Mouse (Mus musculus): ENCODE data around the gene Eps8l2. TPM values are rescaled to one million over a fixed set of nuclear protein-coding genes. Genes with fewer than 3 reads are reported as not detected.
A peak's percentile ranks its signal among the peaks of the same experiment; 100 is the strongest.

Gene Eps8l2
- polyA plus RNA-seq, 1 experiment from 2014 or later = 1.4 TPM

DNA sequence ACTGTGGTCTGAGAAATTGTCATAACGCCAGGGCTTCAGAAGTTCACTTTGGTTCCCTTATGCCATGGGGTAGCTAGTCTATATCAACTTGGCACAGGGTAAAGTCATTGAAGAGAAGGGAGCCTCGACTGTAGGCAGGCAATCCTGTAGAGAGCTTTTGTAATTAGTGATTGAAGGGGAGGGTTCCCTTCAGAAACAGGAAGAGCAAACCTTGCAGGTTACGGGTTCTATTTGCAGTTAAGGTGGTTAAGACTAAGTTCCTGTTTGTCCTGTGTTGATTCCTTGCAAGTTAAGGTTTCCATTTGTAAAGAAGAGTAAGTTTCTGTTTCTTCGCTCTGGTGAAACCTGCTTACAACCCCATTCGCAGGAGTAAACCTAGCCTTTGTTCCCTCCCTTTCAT is 31.2 kb downstream of the Eps8l2 start:
- H3K27me3 ChIP-seq (replicated peaks) = peaks cover 8% of the 10 kb centered on the region
- H3K36me3 ChIP-seq = no peaks in the 10 kb centered on the region
- no peaks in the 10 kb centered on the region for H3K4me1 ChIP-seq
- H3K27ac ChIP-seq (replicated peaks) = no peak overlapping the region
- 65% methylated on average over 5 of the region's 5 CpGs for WGBS
- H3K4me2 ChIP-seq = no peak overlapping the region
- no peak for ATAC-seq (ENCODE audit: extremely low read depth, insufficient number of reproducible peaks, low FRiP score, low TSS enrichment)
- H3K4me3 ChIP-seq = no peak overlapping the region
- H3K9ac ChIP-seq = no peak overlapping the region
- H3K9me3 ChIP-seq = no peaks in the 10 kb centered on the region

GRCm38 (mm10) chr7:141371942-141372595 is 33.4 kb downstream of the Eps8l2 start:
- Histone ChIP-seq H3K4me3 (no peak overlapping the region), H3K27ac (replicated peaks) (no peak overlapping the region), H3K4me2 (no peak overlapping the region), H3K36me3 (no peaks in the 10 kb centered on the region), H3K9me3 (no peaks in the 10 kb centered on the region), H3K9ac (no peak overlapping the region), H3K27me3 (replicated peaks) (no peaks in the 10 kb centered on the region), H3K4me1 (no peaks in the 10 kb centered on the region)
- ATAC-seq (ENCODE audit: extremely low read depth, insufficient number of reproducible peaks, low FRiP score, low TSS enrichment) = no peak
- 37% methylated on average over 6 of the region's 6 CpGs for WGBS

DNA sequence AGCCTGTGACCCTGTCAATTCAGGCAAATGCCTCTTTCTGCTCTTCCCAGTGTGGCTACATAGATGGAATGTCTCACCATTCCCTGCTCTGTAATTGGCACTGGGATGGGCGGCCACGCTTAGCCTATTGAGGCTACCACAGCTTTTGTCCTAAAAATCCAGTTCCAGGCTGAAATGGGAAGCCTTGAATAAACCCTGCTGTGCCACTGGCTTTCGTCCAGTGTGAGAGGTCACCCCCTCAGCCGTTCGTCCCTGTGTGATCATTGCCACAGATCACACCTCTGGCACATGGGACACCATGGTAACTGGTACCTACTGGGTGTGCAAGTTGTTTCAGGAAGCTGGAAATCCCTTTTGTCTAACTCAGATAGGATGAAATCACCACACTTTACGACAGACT is 34.9 kb downstream of the Eps8l2 start:
- no peaks in the 10 kb centered on the region for H3K27me3 ChIP-seq (replicated peaks)

GRCm38 (mm10) chr7:141374399-141374798 is 35.7 kb downstream of the Eps8l2 start:
- H3K4me1 ChIP-seq = no peaks in the 10 kb centered on the region
- no peaks in the 10 kb centered on the region for H3K36me3 ChIP-seq
- H3K4me2 ChIP-seq = no peak overlapping the region
- H3K27me3 ChIP-seq (replicated peaks) = no peaks in the 10 kb centered on the region
- H3K27ac ChIP-seq (replicated peaks) = no peak overlapping the region
- no peak overlapping the region for H3K9ac ChIP-seq
- H3K9me3 ChIP-seq = no peaks in the 10 kb centered on the region
- no peak for ATAC-seq (ENCODE audit: extremely low read depth, insufficient number of reproducible peaks, low FRiP score, low TSS enrichment)
- no peak overlapping the region for H3K4me3 ChIP-seq

More for the DNA sequence above, 34.9 kb downstream of the Eps8l2 start:
- Histone ChIP-seq H3K4me1 (no peaks in the 10 kb centered on the region), H3K4me2 (no peak overlapping the region), H3K4me3 (no peak overlapping the region), H3K27ac (replicated peaks) (no peak overlapping the region), H3K36me3 (no peaks in the 10 kb centered on the region), H3K9ac (no peak overlapping the region), H3K9me3 (no peaks in the 10 kb centered on the region)
- WGBS = 74% methylated on average over 6 of the region's 6 CpGs
- ATAC-seq (ENCODE audit: extremely low read depth, insufficient number of reproducible peaks, low FRiP score, low TSS enrichment) = no peak

- 65% methylated on average over 4 of the region's 4 CpGs for WGBS
- H3K4me3 ChIP-seq = no peak overlapping the region
- H3K4me2 ChIP-seq = no peak overlapping the region
- H3K27ac ChIP-seq (replicated peaks) = no peak overlapping the region
- H3K9me3 ChIP-seq = no peaks in the 10 kb centered on the region
- H3K27me3 ChIP-seq (replicated peaks) = peaks cover 24% of the 10 kb centered on the region
- H3K9ac ChIP-seq = no peak overlapping the region
- H3K36me3 ChIP-seq = no peaks in the 10 kb centered on the region
- ATAC-seq (ENCODE audit: extremely low read depth, insufficient number of reproducible peaks, low FRiP score, low TSS enrichment) = no peak
- no peaks in the 10 kb centered on the region for H3K4me1 ChIP-seq
Observed at GRCm38 (mm10) chr7:141379584-141379983, 40.9 kb downstream of the Eps8l2 start.

DNA sequence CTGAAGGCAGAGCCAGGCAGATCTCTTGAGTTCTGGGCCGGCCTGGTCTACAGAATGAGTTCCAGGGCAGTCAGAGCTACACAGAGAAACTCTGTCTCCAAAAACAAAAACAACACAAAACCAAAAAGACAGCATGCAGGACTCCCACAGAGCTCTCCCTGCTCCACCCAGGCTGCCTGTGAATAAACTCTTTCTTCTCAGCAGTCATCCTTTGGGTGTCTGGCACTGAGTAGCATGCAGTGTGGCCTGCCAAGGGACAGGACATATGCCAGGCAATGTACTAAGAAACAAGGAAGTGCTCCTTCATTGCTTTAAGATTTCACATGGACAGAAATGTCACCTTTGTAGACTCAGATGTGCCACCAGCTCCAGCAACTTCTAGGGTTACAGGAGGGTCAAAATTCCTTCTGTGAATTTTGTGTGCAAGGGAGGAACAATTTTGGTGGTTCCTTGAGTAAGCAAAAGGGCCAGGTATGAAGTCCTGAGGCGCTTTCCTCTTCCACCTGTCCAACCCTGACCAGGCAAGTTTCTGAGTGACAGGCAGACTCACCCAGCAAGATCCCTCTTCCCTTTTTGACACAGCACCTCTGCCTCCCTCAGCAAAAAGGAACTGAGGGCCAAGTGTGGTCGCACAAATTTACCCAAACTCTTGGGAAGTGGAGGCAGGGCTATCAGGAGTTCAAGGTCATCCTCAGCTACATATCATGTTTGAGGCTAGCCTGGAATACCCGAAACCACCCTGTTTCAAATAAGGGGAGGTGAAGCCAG is 42.6 kb downstream of the Eps8l2 start:
- Histone ChIP-seq H3K36me3 (no peaks in the 10 kb centered on the region), H3K4me2 (no peak overlapping the region), H3K4me3 (no peak overlapping the region), H3K9me3 (no peaks in the 10 kb centered on the region), H3K4me1 (no peaks in the 10 kb centered on the region), H3K27me3 (replicated peaks) (peaks cover 32% of the 10 kb centered on the region), H3K27ac (replicated peaks) (no peak overlapping the region), H3K9ac (no peak overlapping the region)
- ATAC-seq (ENCODE audit: extremely low read depth, insufficient number of reproducible peaks, low FRiP score, low TSS enrichment) = no peak
- 76% methylated on average over 4 of the region's 4 CpGs for WGBS

- H3K36me3 ChIP-seq = no peaks in the 10 kb centered on the region
- peaks cover 28% of the 10 kb centered on the region for H3K27me3 ChIP-seq (replicated peaks)
- WGBS = 61% methylated on average over 2 of the region's 2 CpGs
- no peaks in the 10 kb centered on the region for H3K9me3 ChIP-seq
- no peak for ATAC-seq (ENCODE audit: extremely low read depth, insufficient number of reproducible peaks, low FRiP score, low TSS enrichment)
- no peak overlapping the region for H3K27ac ChIP-seq (replicated peaks)
- H3K4me2 ChIP-seq = no peak overlapping the region
- no peak overlapping the region for H3K9ac ChIP-seq
- H3K4me3 ChIP-seq = no peak overlapping the region
- H3K4me1 ChIP-seq = peaks cover 11% of the 10 kb centered on the region
Observed at GRCm38 (mm10) chr7:141387807-141388486, 49.3 kb downstream of the Eps8l2 start.

GRCm38 (mm10) chr7:141388487-141389109 is 49.9 kb downstream of the Eps8l2 start:
- H3K4me1 ChIP-seq = peaks cover 14% of the 10 kb centered on the region
- H3K4me3 ChIP-seq = no peak overlapping the region
- H3K4me2 ChIP-seq = no peak overlapping the region
- H3K27me3 ChIP-seq (replicated peaks) = peaks cover 23% of the 10 kb centered on the region
- no peaks in the 10 kb centered on the region for H3K36me3 ChIP-seq
- no peaks in the 10 kb centered on the region for H3K9me3 ChIP-seq
- WGBS = 38% methylated on average over 3 of the region's 3 CpGs
- no peak for ATAC-seq (ENCODE audit: extremely low read depth, insufficient number of reproducible peaks, low FRiP score, low TSS enrichment)
- no peak overlapping the region for H3K9ac ChIP-seq
- no peak overlapping the region for H3K27ac ChIP-seq (replicated peaks)

DNA sequence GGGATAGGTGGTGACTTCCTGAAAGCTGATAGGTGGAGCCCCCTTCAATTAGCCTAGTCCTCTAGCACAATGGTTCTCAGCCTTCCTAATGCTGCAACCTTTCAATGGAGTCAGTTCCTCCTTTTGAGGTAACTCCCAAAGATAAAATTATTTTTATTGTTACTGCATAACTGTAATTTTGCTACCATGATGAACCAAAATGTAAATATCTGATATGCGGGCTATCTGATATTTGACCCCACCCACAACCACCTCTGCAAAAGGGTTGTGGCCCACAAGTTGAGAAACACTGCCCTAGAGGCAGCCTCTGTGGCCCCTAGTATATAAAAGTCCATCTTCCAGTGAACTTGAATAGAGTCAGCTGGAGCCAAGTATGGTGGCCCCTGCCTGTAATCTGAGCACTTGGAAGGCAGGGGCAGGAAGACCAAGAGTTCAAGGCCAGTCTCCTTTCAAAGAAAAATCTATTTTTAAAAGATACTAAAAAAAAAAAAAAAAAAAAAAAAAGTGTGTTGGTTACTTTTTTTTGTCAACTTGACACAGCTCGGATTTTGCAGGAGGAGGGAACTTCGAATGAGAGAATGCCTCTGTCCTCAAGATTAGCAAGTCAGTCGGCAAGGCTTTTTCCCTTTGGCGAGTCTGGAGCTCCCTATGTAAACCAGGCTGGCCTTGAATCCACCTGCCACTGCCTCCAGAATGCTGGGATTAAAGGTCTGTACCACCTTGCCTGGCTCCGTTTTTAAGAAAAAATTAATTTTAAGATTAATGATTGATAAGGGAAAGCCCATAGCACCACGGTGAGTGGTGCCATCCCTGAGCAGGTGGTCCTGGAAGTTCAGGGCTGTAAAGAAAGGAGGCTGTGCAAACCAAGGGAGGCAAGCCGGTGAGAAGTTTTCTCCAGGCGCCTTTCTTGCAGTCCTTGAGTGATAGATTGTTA is 51.9 kb downstream of the Eps8l2 start:
- WGBS = 55% methylated on average over 9 of the region's 9 CpGs
- H3K4me2 ChIP-seq = peak overlapping the region; percentile 99
- peaks cover 6% of the 10 kb centered on the region; the same call in 1 of the 2 replicates for H3K27me3 ChIP-seq (replicated peaks)
- no peaks in the 10 kb centered on the region for H3K9me3 ChIP-seq
- peak overlapping the region; percentile 79; the same call in 1 of the 2 replicates for H3K27ac ChIP-seq (replicated peaks)
- H3K4me1 ChIP-seq = peaks cover 14% of the 10 kb centered on the region
- H3K36me3 ChIP-seq = 0 out of 2 replicates have a peak, but pooled peaks cover 2% of the 10 kb centered on the region
- H3K4me3 ChIP-seq = peak overlapping the region; percentile 81
- no peak overlapping the region for H3K9ac ChIP-seq
- no peak for ATAC-seq (ENCODE audit: extremely low read depth, insufficient number of reproducible peaks, low FRiP score, low TSS enrichment)

DNA sequence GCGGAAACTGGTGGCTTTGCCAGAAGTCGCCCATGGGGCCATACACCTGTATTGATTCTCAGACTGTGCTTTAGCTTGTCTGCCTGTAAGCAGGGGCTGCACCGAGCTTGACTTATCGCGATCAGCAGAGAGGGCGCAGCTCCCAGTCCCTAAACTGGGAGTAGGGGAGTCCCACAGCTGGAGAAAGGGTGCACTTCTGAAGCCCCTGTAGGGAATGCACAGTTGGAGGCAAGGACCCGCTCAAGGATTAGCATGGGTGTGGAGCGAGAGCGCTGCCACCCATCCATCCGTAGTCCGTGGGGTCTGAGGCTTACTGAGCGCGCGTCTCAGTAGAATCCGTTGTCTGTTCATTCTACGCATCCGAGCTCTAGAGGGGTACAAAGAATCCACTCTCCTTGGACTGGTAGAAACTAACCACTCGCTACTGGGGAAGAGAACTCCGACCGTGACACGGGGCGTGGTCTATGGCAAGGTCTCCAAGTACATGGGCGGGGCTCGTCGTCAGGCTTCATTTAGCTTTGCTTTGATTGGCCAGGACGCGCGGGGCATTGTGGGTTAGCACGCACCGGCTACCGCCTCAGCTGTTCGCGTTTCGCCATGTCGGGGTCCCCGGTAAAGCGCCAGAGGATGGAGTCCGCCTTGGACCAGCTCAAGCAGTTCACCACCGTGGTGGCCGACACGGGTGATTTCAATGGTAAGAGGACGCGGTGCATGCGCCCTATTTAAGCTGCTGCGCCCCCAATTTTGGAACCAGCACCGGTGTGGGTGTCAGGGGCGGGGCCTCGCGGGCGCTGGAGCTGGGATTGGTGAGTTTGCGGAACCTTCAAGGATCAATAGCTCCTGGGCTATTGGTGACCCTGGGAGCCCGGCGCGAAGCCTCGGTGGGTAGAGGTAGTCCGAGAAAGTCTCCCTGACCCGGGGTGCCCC is 53.2 kb downstream of the Eps8l2 start, which contains the start of gene Taldo1:
TSS of gene Taldo1 (plus strand) at position 575 of the 927 bp plus-strand sequence.
- peak within 1 kb of the TSS; percentile 81 for H3K4me3 ChIP-seq
- peak within 1 kb of the TSS; percentile 89 for H3K9ac ChIP-seq
- peak; percentile 86 for ATAC-seq (ENCODE audit: extremely low read depth, insufficient number of reproducible peaks, low FRiP score, low TSS enrichment)
- H3K4me2 ChIP-seq = peak within 1 kb of the TSS; percentile 99
- peak within 1 kb of the TSS; percentile 79 for H3K27ac ChIP-seq (replicated peaks)
- H3K27me3 ChIP-seq (replicated peaks) = peaks cover 6% of the 10 kb centered on the region; the same call in 1 of the 2 replicates
- H3K9me3 ChIP-seq = no peaks in the 10 kb centered on the region
- H3K4me1 ChIP-seq = peaks cover 14% of the 10 kb centered on the region
- peaks cover 15% of the 10 kb centered on the region for H3K36me3 ChIP-seq
- under 1% methylated on average over 57 of the region's 57 CpGs for WGBS
